Mouse (Mus musculus): ENCODE measurements around the gene Prom1. TPM values are rescaled to one million over a fixed set of nuclear protein-coding genes. Genes with fewer than 3 reads are reported as not detected.
A peak's percentile ranks its signal among the peaks of the same experiment; 100 is the strongest.

The Prom1 gene
- total and polyA plus RNA-seq, 2 experiments from 2014 or later: 13.4 to 14.2 TPM

DNA sequence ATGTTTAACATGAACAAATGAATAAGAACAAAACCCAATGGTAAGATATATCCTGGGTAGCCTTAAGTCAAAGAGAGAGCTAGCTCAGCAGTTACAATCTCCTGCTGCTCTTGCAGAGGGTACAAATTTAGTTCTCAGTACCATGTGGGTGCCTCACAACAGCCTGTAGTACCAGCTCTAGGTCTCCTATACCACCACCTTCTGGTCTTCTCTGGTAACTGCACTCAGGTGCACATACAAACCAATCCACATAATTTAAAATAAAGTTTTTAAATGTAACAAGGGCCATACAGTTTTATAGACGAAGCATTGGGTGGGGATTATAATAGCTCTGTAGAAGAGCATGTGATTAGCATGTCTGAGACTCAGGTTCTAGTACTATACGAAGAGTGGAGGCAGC, 2.3 kb upstream of the Prom1 start:
- Histone ChIP-seq H3K9me3 (ENCODE audit: low read length) (no peaks in the 10 kb centered on the region), H3K27me3 (ENCODE audit: insufficient read depth, low read length) (no peaks in the 10 kb centered on the region), H3K4me3 (ENCODE audit: low read depth, low read length) (no peak overlapping the region), H3K9ac (replicated peaks; ENCODE audit: low read length, poor library complexity, severe bottlenecking) (no peak overlapping the region), H3K4me1 (ENCODE audit: insufficient read depth, low read length) (no peaks in the 10 kb centered on the region), H3K27ac (ENCODE audit: low read depth, low read length) (no peak overlapping the region), H3K36me3 (ENCODE audit: insufficient read depth, low read length) (no peaks in the 10 kb centered on the region), H3K4me2 (ENCODE audit: low read depth, low read length, poor library complexity, severe bottlenecking) (no peak overlapping the region)
- peak; percentile 52 for TF ChIP-seq CTCF (IDR thresholded peaks at IDR 0.05)
- ATAC-seq (ENCODE audit: low FRiP score): no peak
- peak; percentile 22 for DNase-seq (ENCODE audit: low spot score)
- 74% methylated on average over 2 of the region's 2 CpGs for WGBS

DNA sequence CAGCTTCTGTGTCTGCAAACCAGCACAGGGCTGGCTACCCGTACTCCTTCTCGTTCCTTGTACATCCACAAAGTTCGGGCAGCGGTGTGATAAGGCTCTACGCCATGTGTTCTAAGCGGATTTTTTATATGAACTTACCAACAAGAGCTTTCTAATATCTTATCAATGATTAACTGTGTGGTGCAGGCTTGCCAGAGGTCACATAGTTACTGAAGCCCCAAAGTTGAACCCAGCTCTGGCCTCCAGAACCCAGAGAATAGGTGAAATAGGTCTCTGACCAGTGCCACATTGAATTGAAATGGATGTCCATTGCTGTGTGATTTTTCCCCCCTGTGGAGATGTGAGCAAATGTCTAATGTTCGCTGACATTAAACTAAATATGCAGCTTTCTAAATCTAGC, 1.3 kb upstream of the Prom1 start:
- Histone ChIP-seq H3K27ac (ENCODE audit: low read depth, low read length) (no peak overlapping the region), H3K4me3 (ENCODE audit: low read depth, low read length) (no peak overlapping the region), H3K36me3 (ENCODE audit: insufficient read depth, low read length) (no peaks in the 10 kb centered on the region), H3K9ac (replicated peaks; ENCODE audit: low read length, poor library complexity, severe bottlenecking) (no peak overlapping the region), H3K9me3 (ENCODE audit: low read length) (no peaks in the 10 kb centered on the region), H3K27me3 (ENCODE audit: insufficient read depth, low read length) (no peaks in the 10 kb centered on the region), H3K4me1 (ENCODE audit: insufficient read depth, low read length) (no peaks in the 10 kb centered on the region), H3K4me2 (ENCODE audit: low read depth, low read length, poor library complexity, severe bottlenecking) (no peak overlapping the region)
- no peak for TF ChIP-seq CTCF (IDR thresholded peaks at IDR 0.05)
- ATAC-seq (ENCODE audit: low FRiP score) (no peak), DNase-seq (ENCODE audit: low spot score) (no peak)
- WGBS: 96% methylated on average over 7 of the region's 7 CpGs

DNA sequence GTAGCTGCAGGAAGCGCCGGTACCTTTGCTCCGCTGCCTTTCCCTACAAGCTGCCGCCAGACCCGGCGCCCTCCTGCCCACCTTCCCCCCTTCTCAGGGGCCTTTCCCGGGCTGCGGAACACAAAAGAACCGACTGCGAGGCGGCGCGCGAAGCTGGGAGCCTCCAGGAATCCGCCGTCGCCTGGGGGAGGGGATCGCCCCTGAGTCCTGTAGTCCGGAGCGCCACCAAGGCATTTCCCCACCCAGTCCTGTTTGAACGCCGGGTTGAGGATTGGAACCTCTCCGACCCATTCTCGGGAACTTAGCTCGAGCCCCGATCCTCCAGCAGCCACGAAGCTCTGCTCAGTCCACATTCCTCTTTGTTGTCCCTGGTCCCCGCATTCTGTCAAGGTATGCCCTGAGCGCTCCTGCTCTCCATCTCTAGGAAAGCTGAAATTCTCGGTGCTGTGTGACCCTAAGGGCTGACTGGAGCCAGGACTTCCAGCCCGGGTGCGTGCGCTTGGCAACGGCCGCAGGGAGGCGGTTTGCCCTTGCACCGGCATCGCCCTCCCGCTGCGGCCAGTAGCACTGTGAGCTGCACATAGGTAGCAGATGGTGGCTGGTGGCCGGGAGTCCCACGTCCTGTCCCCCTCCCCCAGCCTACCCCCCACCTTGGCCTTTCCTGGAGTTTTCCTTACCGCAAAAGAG, 1.1 kb downstream of the Prom1 start:
- WGBS: under 1% methylated on average over 42 of the region's 43 CpGs
- ATAC-seq (ENCODE audit: low FRiP score): peak; percentile 69

DNA sequence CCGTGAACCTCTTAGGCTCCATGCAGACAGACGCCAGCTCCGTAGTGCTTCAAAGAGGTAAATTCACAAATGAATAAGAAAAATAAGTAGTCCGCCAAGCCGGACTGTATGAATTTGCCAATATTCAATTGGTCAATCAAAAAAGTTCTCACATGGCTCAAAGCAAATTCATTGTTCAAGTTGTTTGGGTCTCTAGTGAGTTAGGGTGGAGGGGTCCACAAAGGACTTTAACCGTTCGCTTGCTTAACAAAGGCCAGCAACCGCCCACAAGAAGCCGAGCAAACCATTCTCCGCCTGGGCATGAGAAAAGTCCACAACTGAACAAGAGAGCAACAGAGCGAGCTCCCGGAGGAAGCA, 1.7 kb downstream of the Prom1 start:
- Histone ChIP-seq H3K4me2 (ENCODE audit: low read depth, low read length, poor library complexity, severe bottlenecking) (peak overlapping the region; percentile 97), H3K4me3 (ENCODE audit: low read depth, low read length) (peak overlapping the region; percentile 53), H3K4me1 (ENCODE audit: insufficient read depth, low read length) (no peaks in the 10 kb centered on the region), H3K9ac (replicated peaks; ENCODE audit: low read length, poor library complexity, severe bottlenecking) (peak overlapping the region; percentile 66), H3K36me3 (ENCODE audit: insufficient read depth, low read length) (no peaks in the 10 kb centered on the region), H3K27me3 (ENCODE audit: insufficient read depth, low read length) (no peaks in the 10 kb centered on the region), H3K9me3 (ENCODE audit: low read length) (no peaks in the 10 kb centered on the region), H3K27ac (ENCODE audit: low read depth, low read length) (no peak overlapping the region)
- DNase-seq (ENCODE audit: low spot score) (no peak), ATAC-seq (ENCODE audit: low FRiP score) (peak; percentile 4; the same call in 1 of the 2 replicates)
- WGBS: 1% methylated on average over 12 of the region's 12 CpGs
- no peak for TF ChIP-seq CTCF (IDR thresholded peaks at IDR 0.05)

More for the DNA sequence above, 1.1 kb downstream of the Prom1 start:
- DNase-seq (ENCODE audit: low spot score): peak; percentile 48
- Histone ChIP-seq H3K27me3 (ENCODE audit: insufficient read depth, low read length) (no peaks in the 10 kb centered on the region), H3K27ac (ENCODE audit: low read depth, low read length) (no peak overlapping the region), H3K36me3 (ENCODE audit: insufficient read depth, low read length) (no peaks in the 10 kb centered on the region), H3K4me3 (ENCODE audit: low read depth, low read length) (peak overlapping the region; percentile 53), H3K9ac (replicated peaks; ENCODE audit: low read length, poor library complexity, severe bottlenecking) (peak overlapping the region; percentile 66), H3K4me2 (ENCODE audit: low read depth, low read length, poor library complexity, severe bottlenecking) (peak overlapping the region; percentile 97), H3K9me3 (ENCODE audit: low read length) (no peaks in the 10 kb centered on the region), H3K4me1 (ENCODE audit: insufficient read depth, low read length) (no peaks in the 10 kb centered on the region)
- 0 out of 2 replicates have a peak, but pooled peaks have one; percentile 10 for TF ChIP-seq CTCF (IDR thresholded peaks at IDR 0.05)

DNA sequence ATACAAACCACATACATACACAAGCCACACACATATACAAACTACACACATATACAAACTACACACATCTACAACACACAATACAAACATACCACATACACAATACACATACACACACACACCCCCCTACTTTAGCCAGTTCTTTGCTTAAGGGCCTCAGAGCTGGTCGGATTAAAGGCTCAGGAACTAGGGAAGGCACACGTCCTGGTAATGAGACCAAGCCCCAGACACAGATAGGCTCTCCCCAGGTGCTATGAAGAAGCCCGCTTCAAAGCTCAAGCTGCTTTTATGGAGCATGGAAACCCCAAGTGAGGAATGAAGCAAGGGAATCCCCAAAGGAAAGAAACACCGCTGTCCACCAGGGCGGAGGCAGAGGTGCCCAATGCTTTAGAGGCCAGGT, 4.8 kb downstream of the Prom1 start:
- DNase-seq (ENCODE audit: low spot score) (no peak), ATAC-seq (ENCODE audit: low FRiP score) (no peak)
- H3K36me3 ChIP-seq (ENCODE audit: insufficient read depth, low read length): no peaks in the 10 kb centered on the region
- 71% methylated on average over 5 of the region's 5 CpGs for WGBS
- no peaks in the 10 kb centered on the region for H3K9me3 ChIP-seq (ENCODE audit: low read length)
- no peak overlapping the region for H3K27ac ChIP-seq (ENCODE audit: low read depth, low read length)
- no peaks in the 10 kb centered on the region for H3K27me3 ChIP-seq (ENCODE audit: insufficient read depth, low read length)
- H3K9ac ChIP-seq (replicated peaks; ENCODE audit: low read length, poor library complexity, severe bottlenecking): no peak overlapping the region
- no peak overlapping the region for H3K4me2 ChIP-seq (ENCODE audit: low read depth, low read length, poor library complexity, severe bottlenecking)
- H3K4me3 ChIP-seq (ENCODE audit: low read depth, low read length): no peak overlapping the region
- no peaks in the 10 kb centered on the region for H3K4me1 ChIP-seq (ENCODE audit: insufficient read depth, low read length)
- no peak for TF ChIP-seq CTCF (IDR thresholded peaks at IDR 0.05)

DNA sequence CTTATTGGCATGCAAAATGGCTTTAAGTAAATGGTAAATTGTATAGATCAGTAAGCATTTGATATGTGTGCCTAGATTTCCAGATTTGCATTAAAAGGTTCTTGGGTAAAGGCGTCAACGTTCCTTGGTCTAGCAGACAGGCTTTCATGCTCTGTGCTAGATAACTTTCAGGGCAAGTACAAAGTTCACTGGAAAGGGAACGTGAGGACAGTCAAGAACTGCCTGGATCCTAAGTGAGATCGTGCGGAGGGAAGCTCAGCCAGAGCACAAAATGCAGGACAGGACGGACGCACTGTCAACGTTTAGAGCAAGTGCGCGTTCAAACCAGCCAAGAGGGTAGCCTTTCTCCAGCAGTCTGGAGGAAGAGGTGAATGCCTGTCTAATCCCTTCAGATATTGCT, 5.7 kb downstream of the Prom1 start:
- H3K9ac ChIP-seq (replicated peaks; ENCODE audit: low read length, poor library complexity, severe bottlenecking): no peak overlapping the region

More for the DNA sequence above, 5.7 kb downstream of the Prom1 start:
- TF ChIP-seq CTCF (IDR thresholded peaks at IDR 0.05): no peak
- 92% methylated on average over 10 of the region's 10 CpGs for WGBS
- Histone ChIP-seq H3K4me1 (ENCODE audit: insufficient read depth, low read length) (no peaks in the 10 kb centered on the region), H3K27ac (ENCODE audit: low read depth, low read length) (no peak overlapping the region), H3K36me3 (ENCODE audit: insufficient read depth, low read length) (no peaks in the 10 kb centered on the region), H3K27me3 (ENCODE audit: insufficient read depth, low read length) (no peaks in the 10 kb centered on the region), H3K9me3 (ENCODE audit: low read length) (no peaks in the 10 kb centered on the region), H3K4me3 (ENCODE audit: low read depth, low read length) (no peak overlapping the region), H3K4me2 (ENCODE audit: low read depth, low read length, poor library complexity, severe bottlenecking) (no peak overlapping the region)
- no peak for ATAC-seq (ENCODE audit: low FRiP score)
- no peak for DNase-seq (ENCODE audit: low spot score)

Measured in midbrain, postnatal 0 days (tissue).